Mouse (Mus musculus): ENCODE measurements around the gene E130208F15Rik.

DNA sequence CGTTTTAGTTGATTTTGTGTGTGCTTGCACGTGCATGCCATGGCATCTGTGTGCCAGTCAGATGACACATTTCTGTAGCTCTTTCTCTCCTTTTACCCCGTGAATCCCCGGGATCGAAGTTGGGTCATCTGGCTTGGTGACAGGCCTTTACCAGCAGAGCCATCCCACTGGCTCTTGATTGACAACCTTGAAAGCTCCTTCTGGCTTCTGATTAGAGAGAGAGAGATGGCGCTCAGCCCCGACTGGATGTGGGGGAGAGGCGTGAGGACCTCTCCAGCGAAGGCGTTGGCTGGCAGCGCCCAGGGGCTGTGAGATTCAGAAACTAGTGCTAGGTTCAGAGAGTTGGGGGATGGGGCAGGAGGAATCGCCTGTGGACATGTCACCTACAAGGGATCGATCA is 27.7 kb upstream of the E130208F15Rik start:
- no peak for TF ChIP-seq GATA1 (IDR thresholded peaks at IDR 0.05; ENCODE audit: borderline replicate concordance, low read length)
- TF ChIP-seq FLI1 (IDR thresholded peaks at IDR 0.05; ENCODE audit: low read length) = no peak

Measured in megakaryocyte, embryonic 14.5 days (primary cell).